Mouse (Mus musculus) liver, adult 2 months (tissue): ENCODE results near the gene Rai14. TPM values are rescaled to one million over a fixed set of nuclear protein-coding genes. Genes with fewer than 3 reads are reported as not detected.
A peak's percentile ranks its signal among the peaks of the same experiment; 100 is the strongest.

Experiments used
- DNase-seq: peaks from one replicate; pipeline ENCODE4 v3.0.0-alpha.2; 2011; ENCODE audit warnings: low read depth, low spot score; ENCODE audit errors: extremely low read depth
- H3K27ac ChIP-seq: fragments of 200-500 bp; replicated peaks from 2 replicates; pipeline ENCODE4 v1.5.1; 2012; ENCODE audit warnings: low read depth, mild to moderate bottlenecking, control low read depth, inconsistent platforms, low read length; ENCODE audit not compliant: insufficient read depth
- H3K27me3 ChIP-seq: fragments of 200-500 bp; 2 replicates; pipeline ENCODE4 v1.6.1; 2012; ENCODE audit warnings: mild to moderate bottlenecking, moderate library complexity, low read length, inconsistent platforms; ENCODE audit not compliant: control insufficient read depth, insufficient read depth
- H3K36me3 ChIP-seq: fragments of 200-500 bp; 2 replicates; pipeline ENCODE4 v1.6.1; 2012; ENCODE audit warnings: low read length, inconsistent platforms; ENCODE audit not compliant: control insufficient read depth, insufficient read depth
- H3K4me1 ChIP-seq: fragments of 200-500 bp; 2 replicates; pipeline ENCODE4 v1.6.1; 2011; ENCODE audit warnings: low read length; ENCODE audit not compliant: control insufficient read depth, insufficient read depth
- H3K4me3 ChIP-seq: fragments of 200-500 bp; 2 replicates; pipeline ENCODE4 v1.5.1; 2011; ENCODE audit warnings: low read depth, mild to moderate bottlenecking, control low read depth, low read length, moderate library complexity; ENCODE audit not compliant: insufficient read depth
- H3K79me2 ChIP-seq: fragments of 200-500 bp; 2 replicates; pipeline ENCODE4 v1.6.1; 2012; ENCODE audit warnings: inconsistent platforms, mild to moderate bottlenecking, low read length, moderate library complexity; ENCODE audit not compliant: control insufficient read depth, insufficient read depth
- H3K9ac ChIP-seq: fragments of 200-500 bp; 2 replicates; pipeline ENCODE4 v1.6.1; 2012; ENCODE audit warnings: low read depth, mild to moderate bottlenecking, control low read depth, inconsistent platforms, low read length
- CTCF ChIP-seq: fragments of 200-500 bp; IDR thresholded peaks from 2 replicates; pipeline ENCODE4 v1.5.1; 2011; ENCODE audit warnings: low read depth, low read length, control low read depth
- POLR2A ChIP-seq: fragments of 200-500 bp; IDR thresholded peaks from 2 replicates; pipeline ENCODE4 v1.6.1; 2011; ENCODE audit warnings: low read length, control low read depth; ENCODE audit not compliant: insufficient read depth; ENCODE audit errors: extremely low read depth
- WGBS: fragments of 180-500 bp; shearing (Covaris S2); methylation state at CpG from one replicate; pipeline ENCODE4 v1.1.7; 2018; 5-methylcytosine and 5-hydroxymethylcytosine counted together
- polyA plus RNA-seq: library from polyadenylated mRNA; depleted of rRNA; stranded (reverse); fragments of >200 nt; gene quantifications from 2 replicates; pipeline ENCODE4 v1.2.3, GENCODE M21; 2012
- total RNA-seq: library from RNA; depleted of rRNA; stranded (reverse); fragments of >200 nt; gene quantifications from 2 replicates; pipeline ENCODE4 v1.2.3, GENCODE M21; 2014

Rai14 gene
- total and polyA plus RNA-seq, 2 experiments = 3.4 to 12.4 TPM

DNA sequence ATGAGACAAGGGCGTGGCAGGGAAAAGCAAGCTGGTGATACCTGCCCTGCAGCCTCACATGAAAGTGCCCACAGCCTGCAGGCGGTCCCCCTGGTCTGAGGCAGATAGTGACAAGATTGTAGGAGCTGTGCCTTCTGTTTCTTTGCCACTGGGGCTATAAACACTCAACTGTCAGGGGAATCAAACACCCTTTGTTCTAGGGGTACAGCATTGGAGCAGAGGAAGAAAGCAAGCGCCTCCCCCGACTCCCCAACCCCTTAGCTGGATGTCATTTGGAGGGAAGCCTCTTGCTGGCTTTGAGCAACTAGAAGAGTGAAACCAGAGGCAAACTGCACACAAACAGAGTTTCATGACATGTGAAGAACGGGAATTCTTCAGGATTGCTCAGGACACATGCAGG lies 8.7 kb downstream of the Rai14 start:
- H3K36me3 ChIP-seq = peaks cover 3% of the 10 kb centered on the region; the same call in 1 of the 2 replicates
- no peak for TF ChIP-seq POLR2A
- no peak for TF ChIP-seq CTCF
- no peak overlapping the region for H3K27ac ChIP-seq
- 0 out of 2 replicates have a peak, but pooled peaks cover 2% of the 10 kb centered on the region for H3K4me1 ChIP-seq
- 94% methylated on average over 5 of the region's 5 CpGs for WGBS
- no peaks in the 10 kb centered on the region for H3K27me3 ChIP-seq
- H3K9ac ChIP-seq = no peak overlapping the region
- H3K4me3 ChIP-seq = no peak overlapping the region
- DNase-seq = no peak
- H3K79me2 ChIP-seq = peaks cover 49% of the 10 kb centered on the region; the same call in 1 of the 2 replicates

- WGBS = 88% methylated on average over 8 of the region's 8 CpGs
- DNase-seq = no peak
These were observed 10.1 kb downstream of the Rai14 start for GRCm38 (mm10) chr15:10704328-10704727.

GRCm38 (mm10) chr15:10701571-10701970 lies 12.9 kb downstream of the Rai14 start:
- Histone ChIP-seq H3K4me3 (no peak overlapping the region), H3K36me3 (peaks cover 3% of the 10 kb centered on the region; the same call in 1 of the 2 replicates), H3K79me2 (peaks cover 45% of the 10 kb centered on the region; the same call in 1 of the 2 replicates), H3K9ac (no peak overlapping the region), H3K27me3 (no peaks in the 10 kb centered on the region), H3K4me1 (peaks cover 5% of the 10 kb centered on the region), H3K27ac (no peak overlapping the region)
- 57% methylated on average over 5 of the region's 5 CpGs for WGBS
- no peak for TF ChIP-seq CTCF
- no peak for TF ChIP-seq POLR2A
- DNase-seq = no peak

More at GRCm38 (mm10) chr15:10704328-10704727, 10.1 kb downstream of the Rai14 start:
- TF ChIP-seq POLR2A (no peak), CTCF (no peak)
- H3K27me3 ChIP-seq = no peaks in the 10 kb centered on the region
- H3K4me3 ChIP-seq = no peak overlapping the region
- H3K4me1 ChIP-seq = 0 out of 2 replicates have a peak, but pooled peaks cover 2% of the 10 kb centered on the region
- peaks cover 50% of the 10 kb centered on the region; the same call in 1 of the 2 replicates for H3K79me2 ChIP-seq
- H3K9ac ChIP-seq = no peak overlapping the region
- peaks cover 3% of the 10 kb centered on the region; the same call in 1 of the 2 replicates for H3K36me3 ChIP-seq
- no peak overlapping the region for H3K27ac ChIP-seq

DNA sequence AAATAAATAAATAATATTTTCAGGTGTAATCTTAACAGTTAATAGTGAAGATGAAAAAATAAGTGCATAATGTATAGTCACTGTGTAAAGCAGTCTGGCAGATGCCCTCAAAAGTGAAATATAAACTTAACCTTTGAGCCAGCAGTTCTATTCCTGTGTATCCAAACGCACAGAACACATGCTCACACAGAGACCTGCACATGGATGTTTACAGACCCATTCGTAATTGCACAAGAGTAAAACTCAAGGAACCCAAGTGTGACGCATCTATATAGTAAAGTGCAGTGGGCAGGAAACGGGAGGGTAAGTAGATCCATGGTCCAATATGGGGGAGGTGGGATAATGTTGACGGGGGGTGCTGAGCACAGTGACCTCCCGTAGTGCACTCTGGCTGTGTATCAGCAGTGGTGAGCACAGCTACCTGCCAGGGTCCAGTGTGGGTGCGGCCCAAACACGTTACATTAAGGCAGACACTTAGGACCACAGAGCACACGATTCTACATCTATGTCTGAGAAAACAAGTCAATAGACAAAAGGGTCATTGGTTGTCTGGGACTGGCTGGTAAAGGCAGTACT lies 13.4 kb downstream of the Rai14 start:
- Histone ChIP-seq H3K4me1 (peaks cover 5% of the 10 kb centered on the region), H3K27me3 (no peaks in the 10 kb centered on the region), H3K27ac (no peak overlapping the region), H3K79me2 (peaks cover 42% of the 10 kb centered on the region; the same call in 1 of the 2 replicates), H3K9ac (no peak overlapping the region), H3K4me3 (no peak overlapping the region), H3K36me3 (peaks cover 3% of the 10 kb centered on the region; the same call in 1 of the 2 replicates)
- DNase-seq = no peak
- no peak for TF ChIP-seq CTCF
- no peak for TF ChIP-seq POLR2A
- WGBS = 67% methylated on average over 9 of the region's 9 CpGs

DNA sequence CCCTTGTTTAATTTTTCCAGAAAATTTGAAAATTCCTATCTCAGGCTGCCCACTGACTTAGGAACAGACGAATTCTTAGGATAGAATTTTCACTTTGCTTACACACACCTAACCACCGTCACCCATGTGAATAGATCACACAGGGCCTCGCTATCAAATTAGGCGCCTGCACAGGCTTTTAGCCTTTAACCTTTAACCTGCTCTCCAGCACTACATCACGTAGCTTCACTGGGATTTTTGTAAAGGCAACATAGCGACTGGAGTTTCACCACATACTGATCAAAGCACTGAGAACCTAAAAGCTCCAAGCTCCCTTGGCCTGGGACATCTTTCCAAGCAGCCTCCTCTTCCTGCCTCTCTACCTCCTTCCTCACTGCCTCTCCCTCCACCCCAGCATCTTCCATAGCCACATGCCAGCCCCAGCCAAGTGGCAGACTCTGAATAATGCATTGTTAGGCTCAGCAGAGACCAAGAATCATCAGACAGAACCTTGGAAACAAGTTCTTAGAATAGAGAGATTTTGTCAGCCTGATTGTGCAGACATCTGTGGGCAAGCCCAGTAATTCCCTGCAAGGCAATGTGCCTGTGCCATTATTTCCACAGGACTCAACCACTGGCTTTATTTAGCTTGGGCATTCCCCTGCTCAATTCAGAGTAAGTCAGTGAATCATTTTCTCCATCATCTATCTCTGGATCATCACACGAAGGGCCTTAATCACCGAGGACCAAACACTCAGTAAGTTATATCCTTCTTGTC lies 17.8 kb downstream of the Rai14 start:
- TF ChIP-seq CTCF = no peak
- no peak for TF ChIP-seq POLR2A
- Histone ChIP-seq H3K27ac (peak overlapping the region; percentile 77), H3K36me3 (peaks cover 3% of the 10 kb centered on the region; the same call in 1 of the 2 replicates), H3K4me1 (peaks cover 16% of the 10 kb centered on the region), H3K9ac (peak overlapping the region; percentile 49; the same call in 1 of the 2 replicates), H3K27me3 (no peaks in the 10 kb centered on the region), H3K4me3 (no peak overlapping the region), H3K79me2 (peaks cover 46% of the 10 kb centered on the region)
- 41% methylated on average over 8 of the region's 8 CpGs for WGBS
- peak; percentile 84 for DNase-seq
